Mouse (Mus musculus) CD4-positive helper T cell, adult 2 months (primary cell): ENCODE results near the gene Defb9.
"Not testable (repeated sequence)": the region's sequence is repeated elsewhere in the genome, so short reads cannot be mapped to it uniquely, and the experiment has no call there.

ENCODE experiments used
- DNase-seq: peaks from one replicate; pipeline ENCODE4 v3.0.0-alpha.2; 2012; ENCODE audit warnings: low read depth, missing footprints, low spot score

The Defb9 gene

DNA sequence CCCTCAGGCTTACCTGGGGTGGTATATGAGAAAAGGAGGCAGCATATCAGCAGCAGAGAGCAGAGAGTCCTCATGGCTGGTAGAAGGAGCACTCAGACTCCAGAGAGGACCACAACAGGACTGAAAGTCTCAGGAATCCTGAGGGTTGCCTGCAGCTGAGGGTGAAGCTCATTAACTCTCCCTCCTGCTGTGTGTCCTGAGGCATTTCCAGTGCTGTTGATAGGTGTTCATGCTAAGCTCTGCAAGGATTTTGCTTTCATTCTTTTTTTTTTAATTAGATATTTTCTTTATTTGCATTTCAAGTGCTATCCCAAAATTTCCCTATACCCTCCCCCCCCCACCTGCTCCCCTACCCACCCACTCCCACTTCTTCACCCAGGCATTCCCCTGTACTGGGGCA, at the start of gene Defb9:
Gene Defb9, minus strand, starts transcription at position 101 of the 400 bp plus-strand sequence.
- DNase-seq: not testable (repeated sequence)

DNA sequence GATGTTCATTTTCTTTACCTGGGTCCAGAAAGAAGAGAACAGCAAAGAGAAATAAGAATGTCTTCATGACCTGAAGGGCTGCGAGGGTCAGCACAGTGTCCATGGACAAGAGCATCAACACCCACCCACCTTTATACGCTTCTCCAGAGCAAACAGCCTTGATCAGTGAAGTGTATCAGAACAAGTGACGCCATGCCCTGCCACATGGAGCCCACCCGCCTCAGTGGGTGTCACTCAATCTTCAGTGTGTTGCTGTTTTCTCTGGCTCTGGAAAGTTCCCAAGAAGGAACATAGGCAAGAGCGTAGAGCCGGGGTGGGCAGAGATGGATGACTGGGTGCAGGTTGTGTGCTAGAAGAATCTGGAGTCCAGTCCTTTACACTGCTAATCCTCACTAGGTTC, 47.4 kb upstream of the Defb9 start, which contains the start of gene Defb15:
Gene Defb15, minus strand, starts transcription at position 101 of the 400 bp plus-strand sequence.
- DNase-seq: no peak

DNA sequence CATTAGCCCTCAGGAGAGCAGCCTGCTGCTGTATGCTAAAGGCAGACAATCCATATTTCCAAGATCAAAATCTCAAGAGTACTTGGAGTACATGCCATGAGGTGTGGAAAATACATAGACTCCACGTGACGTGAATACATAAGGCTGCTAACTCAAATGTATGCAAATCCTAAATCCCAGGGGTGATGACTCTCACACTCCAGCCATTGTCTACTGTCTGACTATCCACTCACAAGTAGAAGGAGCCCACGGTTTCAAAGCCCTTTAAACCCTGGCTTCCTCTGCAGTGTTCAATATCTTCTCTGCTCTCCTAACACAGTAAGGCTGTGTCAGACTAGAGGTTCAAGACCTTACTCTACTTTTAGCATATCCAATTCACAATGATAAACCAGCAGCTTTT, 45.5 kb upstream of the Defb9 start:
- DNase-seq: not testable (repeated sequence)

DNA sequence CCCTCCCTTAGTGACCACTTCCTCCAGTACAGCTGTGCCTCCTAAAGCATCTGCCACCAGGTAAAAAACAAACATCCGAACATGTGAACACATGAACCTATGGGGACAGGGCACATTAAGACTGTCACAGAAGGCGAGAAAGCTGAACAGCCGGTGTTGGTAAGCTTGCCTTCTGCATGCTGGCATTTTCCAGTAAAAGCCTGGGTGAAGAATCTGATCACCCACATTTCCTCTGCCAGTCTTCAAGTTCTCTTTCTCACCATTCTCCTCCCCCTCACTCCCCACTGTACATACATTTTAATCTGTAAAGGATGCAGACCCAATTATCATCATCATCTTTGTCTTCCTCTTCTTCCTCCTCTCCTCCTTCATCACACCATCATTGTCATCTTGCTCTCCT, 30.4 kb upstream of the Defb9 start:
- DNase-seq: no peak

DNA sequence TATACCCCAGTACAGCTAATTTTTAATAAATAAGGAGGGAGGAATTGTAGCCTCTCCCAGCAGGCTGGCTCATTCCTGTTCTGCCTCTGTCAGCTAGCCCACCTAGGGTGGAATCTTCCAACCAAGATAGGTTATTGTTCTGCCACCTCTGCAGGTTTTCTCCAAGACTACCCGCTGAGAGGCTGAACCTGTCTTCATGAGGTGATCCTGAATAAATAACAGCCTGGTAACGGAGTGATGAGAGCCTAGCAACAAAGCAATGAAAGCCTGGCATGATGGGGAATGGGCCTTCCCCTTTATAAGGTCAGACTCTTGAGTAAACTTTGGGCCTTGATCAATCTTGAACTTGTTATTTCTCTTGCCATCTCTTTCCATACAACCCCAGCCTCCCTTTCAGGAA, 27.3 kb upstream of the Defb9 start:
- no peak for DNase-seq

DNA sequence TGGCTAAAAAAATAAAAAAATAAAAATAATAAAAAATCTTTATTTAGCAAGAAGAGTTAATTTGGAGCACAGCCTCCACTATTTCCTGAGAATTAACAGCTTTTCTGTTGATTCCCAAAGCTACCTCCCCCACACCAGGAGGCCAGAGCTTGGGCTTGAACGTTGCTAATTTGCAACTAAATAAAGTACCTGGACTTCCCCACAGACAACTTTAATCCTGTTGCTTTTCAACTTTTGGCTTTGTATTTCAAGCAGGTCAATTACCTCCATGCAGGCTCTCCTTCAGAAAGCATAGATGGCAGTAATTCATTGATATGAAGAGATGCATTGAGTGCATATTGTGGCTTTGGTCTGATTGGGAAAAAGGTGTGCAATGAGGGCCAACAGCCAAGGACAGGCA, 26.7 kb upstream of the Defb9 start:
- DNase-seq: no peak

DNA sequence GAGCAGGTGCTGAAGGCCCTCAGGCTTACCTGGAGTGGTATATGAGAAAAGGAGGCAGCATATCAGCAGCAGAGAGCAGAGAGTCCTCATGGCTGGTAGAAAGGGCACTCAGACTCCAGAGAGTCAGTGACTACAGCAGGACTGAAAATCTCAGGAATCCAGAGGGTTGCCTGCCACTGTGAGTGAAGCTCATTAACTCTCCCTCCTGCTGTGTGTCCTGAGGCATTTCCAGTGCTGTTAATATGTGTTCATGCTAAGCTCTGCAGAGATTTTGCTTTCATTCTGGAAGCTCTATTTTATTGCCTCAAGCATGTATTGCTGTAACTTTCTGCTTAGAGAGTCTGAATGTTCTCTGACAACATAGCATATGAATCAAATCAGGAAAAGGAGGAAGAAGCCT, 21.1 kb upstream of the Defb9 start, which contains the start of gene Defb11:
Gene Defb11, minus strand, starts transcription at position 123 of the 400 bp plus-strand sequence.
- DNase-seq: not testable (repeated sequence)

DNA sequence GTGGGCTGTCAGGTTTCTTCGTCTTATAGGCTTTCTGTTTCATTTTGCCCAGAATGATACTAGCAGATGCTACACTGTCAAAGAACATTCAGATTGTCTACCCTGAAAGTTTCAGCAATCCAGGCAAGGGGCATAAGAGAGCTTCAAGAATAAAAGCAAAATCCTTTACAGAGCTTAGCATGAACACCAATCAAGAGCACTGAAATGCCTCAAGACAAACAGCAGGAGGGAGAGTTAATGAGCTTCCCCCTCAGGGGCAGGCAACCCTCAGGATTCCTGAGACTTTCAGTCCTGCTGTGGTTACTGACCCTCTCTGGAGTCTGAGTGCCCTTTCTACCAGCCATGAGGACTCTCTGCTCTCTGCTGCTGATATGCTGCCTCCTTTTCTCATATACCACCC, 26.6 kb downstream of the Defb9 start, which contains the start of gene Defb10:
Gene Defb10, plus strand, starts transcription at position 316 of the 400 bp plus-strand sequence.
- not testable (repeated sequence) for DNase-seq
